Mouse (Mus musculus) kidney, postnatal 0 days (tissue): ENCODE measurements around the gene Dnajc11. TPM values are rescaled to one million over a fixed set of nuclear protein-coding genes. Genes with fewer than 3 reads are reported as not detected.

Experiments
- ATAC-seq: fragments of 200-750 bp; cut with Nextera tagmentation; replicated peaks from 2 replicates; pipeline ENCODE4 v1.8.0; 2017; ENCODE audit warnings: low read depth, moderate number of reproducible peaks, moderate TSS enrichment, moderate library complexity; ENCODE audit not compliant: low FRiP score
- DNase-seq: peaks from one replicate; pipeline ENCODE4 v3.0.0-alpha.2; 2016; ENCODE audit warnings: low spot score
- H3K27ac ChIP-seq: fragments of 300-500 bp; sonication (generic); 2 replicates; pipeline ENCODE4 v1.5.1; 2014; ENCODE audit warnings: mild to moderate bottlenecking
- H3K27me3 ChIP-seq: fragments of 300-500 bp; sonication (generic); 2 replicates; pipeline ENCODE4 v1.6.1; 2014; ENCODE audit warnings: low read length, mixed read lengths; ENCODE audit not compliant: insufficient read depth
- H3K36me3 ChIP-seq: fragments of 300-500 bp; sonication (generic); 2 replicates; pipeline ENCODE4 v1.6.1; 2014; ENCODE audit warnings: low read length, mixed read lengths; ENCODE audit not compliant: insufficient read depth
- H3K4me1 ChIP-seq: fragments of 300-500 bp; sonication (generic); replicated peaks from 2 replicates; pipeline ENCODE4 v1.6.1; 2014; ENCODE audit warnings: antibody characterized with exemption, low read length, mixed read lengths; ENCODE audit not compliant: insufficient read depth
- H3K4me2 ChIP-seq: fragments of 300-500 bp; sonication (generic); 2 replicates; pipeline ENCODE4 v1.6.1; 2014; ENCODE audit warnings: mild to moderate bottlenecking, low read length, moderate library complexity, mixed read lengths
- H3K4me3 ChIP-seq: fragments of 300-500 bp; sonication (generic); replicated peaks from 2 replicates; pipeline ENCODE4 v1.5.1; 2014; ENCODE audit warnings: low read depth, low read length
- H3K9ac ChIP-seq: fragments of 300-500 bp; sonication (generic); 2 replicates; pipeline ENCODE4 v1.6.1; 2014; ENCODE audit warnings: low read depth, low read length
- H3K9me3 ChIP-seq: fragments of 300-500 bp; sonication (generic); replicated peaks from 2 replicates; pipeline ENCODE4 v1.6.1; 2016; ENCODE audit warnings: low read length, inconsistent platforms, mixed read lengths
- CTCF ChIP-seq: IDR thresholded peaks from 2 replicates; pipeline ENCODE4 v1.5.1; 2016; ENCODE audit warnings: antibody characterized with exemption, low read depth, mild to moderate bottlenecking, moderate library complexity
- WGBS: fragments of 180-500 bp; shearing (Covaris S2); extraction: QIAGEN DNeasy Blood & Tissue Kit; methylation state at CpG from one replicate; pipeline ENCODE4 v1.1.7; 2014; 5-methylcytosine and 5-hydroxymethylcytosine counted together
- polyA plus RNA-seq: library from polyadenylated mRNA; unstranded; fragments of >200 nt; fragmentation: Nextera tagmentation; extraction: Ambion mirVana; gene quantifications from 2 replicates; pipeline ENCODE4 v1.2.1, GENCODE M21; 2015

Gene Dnajc11
- polyA plus RNA-seq, 1 experiment from 2014 or later: 48.4 TPM

DNA sequence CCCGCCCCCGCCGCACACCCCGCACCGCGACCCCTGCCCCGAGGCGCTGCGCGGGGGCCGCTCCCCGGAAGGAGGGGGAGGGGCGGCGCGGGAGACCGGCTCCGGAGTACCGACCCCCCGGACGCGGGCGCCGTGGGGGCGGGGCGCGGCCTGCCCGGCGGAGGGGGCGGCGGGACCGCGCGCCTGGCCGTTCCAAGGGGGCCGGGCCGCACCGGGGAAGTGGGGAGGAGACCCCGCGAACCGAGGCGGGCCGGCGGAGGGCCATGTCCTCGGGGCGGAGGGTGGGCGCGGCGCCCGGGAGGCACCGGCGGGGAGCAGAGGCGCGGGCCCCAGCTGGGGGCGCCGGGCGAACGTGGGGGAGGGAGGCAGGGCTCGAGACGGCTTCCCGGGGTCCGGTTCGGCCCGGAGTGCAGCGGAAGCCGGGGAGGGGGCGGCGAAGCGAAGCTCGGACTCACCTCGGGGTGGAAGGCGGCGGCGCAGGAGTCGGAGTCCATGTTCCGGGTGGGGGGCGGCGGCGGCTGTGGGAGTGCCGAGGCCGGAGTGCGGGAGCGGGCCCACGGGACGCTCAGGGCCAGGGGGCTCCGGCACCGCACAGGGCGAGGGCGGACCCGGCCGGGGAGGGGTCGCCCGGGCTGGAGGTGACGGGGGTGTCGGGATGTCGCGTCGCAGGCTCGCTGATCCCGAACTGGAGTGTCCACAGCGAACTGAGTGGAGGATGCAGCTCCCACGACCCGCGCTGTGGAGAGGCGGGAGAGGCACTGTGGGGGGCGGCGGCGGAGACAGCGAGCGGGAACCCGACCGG, 62.1 kb downstream of the Dnajc11 start:
- ATAC-seq (peak; percentile 26), DNase-seq (no peak)
- WGBS: 2% methylated on average over 96 of the region's 111 CpGs
- TF ChIP-seq CTCF: no peak
- peak overlapping the region; percentile 89 for H3K27ac ChIP-seq
- no peaks in the 10 kb centered on the region for H3K9me3 ChIP-seq
- H3K9ac ChIP-seq: peak overlapping the region; percentile 94
- H3K4me3 ChIP-seq: peak overlapping the region; percentile 99
- no peaks in the 10 kb centered on the region for H3K27me3 ChIP-seq
- peaks cover 18% of the 10 kb centered on the region for H3K36me3 ChIP-seq
- peak overlapping the region; percentile 88 for H3K4me2 ChIP-seq
- H3K4me1 ChIP-seq: peaks cover 18% of the 10 kb centered on the region; the same call in 1 of the 2 replicates

- H3K27me3 ChIP-seq: no peaks in the 10 kb centered on the region
- no peaks in the 10 kb centered on the region for H3K9me3 ChIP-seq
- H3K36me3 ChIP-seq: peaks cover 13% of the 10 kb centered on the region
- H3K27ac ChIP-seq: peak within 1 kb of the TSS; percentile 93
- peak within 1 kb of the TSS; percentile 94 for H3K9ac ChIP-seq
- WGBS: under 1% methylated on average over 94 of the region's 94 CpGs
- H3K4me2 ChIP-seq: peak within 1 kb of the TSS; percentile 88
- H3K4me1 ChIP-seq: peaks cover 18% of the 10 kb centered on the region; the same call in 1 of the 2 replicates
- no peak for TF ChIP-seq CTCF
- peak within 1 kb of the TSS; percentile 99 for H3K4me3 ChIP-seq
- ATAC-seq: peak; percentile 95
- DNase-seq: peak; percentile 99
These were observed 62.9 kb downstream of the Dnajc11 start, which contains the start of gene Phf13 for GRCm38 (mm10) chr4:151996173-151996950. Phf13 (minus strand) TSS chr4:151996258.

DNA sequence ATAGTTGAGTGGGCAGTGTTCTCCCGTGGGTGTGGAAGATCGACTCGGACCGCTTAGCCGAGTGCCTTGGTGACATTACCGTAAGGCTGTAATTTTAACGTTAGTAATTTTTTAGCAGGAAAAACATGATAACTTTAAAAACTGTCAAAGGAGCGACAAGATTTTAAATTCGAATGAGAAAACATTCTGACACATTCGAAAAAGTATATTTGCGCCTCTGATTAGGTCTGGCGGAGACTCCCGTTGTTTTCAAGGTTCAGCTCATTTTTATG, 63.4 kb downstream of the Dnajc11 start:
- Histone ChIP-seq H3K4me2 (peak overlapping the region; percentile 88), H3K27ac (peak overlapping the region; percentile 93), H3K4me1 (peaks cover 18% of the 10 kb centered on the region; the same call in 1 of the 2 replicates), H3K27me3 (no peaks in the 10 kb centered on the region), H3K36me3 (peaks cover 8% of the 10 kb centered on the region), H3K4me3 (peak overlapping the region; percentile 99), H3K9me3 (no peaks in the 10 kb centered on the region), H3K9ac (peak overlapping the region; percentile 82)
- no peak for TF ChIP-seq CTCF
- DNase-seq: no peak
- ATAC-seq: no peak
- 3% methylated on average over 13 of the region's 13 CpGs for WGBS

- no peak overlapping the region for H3K9ac ChIP-seq
- no peak for TF ChIP-seq CTCF
These were observed 64.2 kb downstream of the Dnajc11 start for GRCm38 (mm10) chr4:151997701-151998100.

DNA sequence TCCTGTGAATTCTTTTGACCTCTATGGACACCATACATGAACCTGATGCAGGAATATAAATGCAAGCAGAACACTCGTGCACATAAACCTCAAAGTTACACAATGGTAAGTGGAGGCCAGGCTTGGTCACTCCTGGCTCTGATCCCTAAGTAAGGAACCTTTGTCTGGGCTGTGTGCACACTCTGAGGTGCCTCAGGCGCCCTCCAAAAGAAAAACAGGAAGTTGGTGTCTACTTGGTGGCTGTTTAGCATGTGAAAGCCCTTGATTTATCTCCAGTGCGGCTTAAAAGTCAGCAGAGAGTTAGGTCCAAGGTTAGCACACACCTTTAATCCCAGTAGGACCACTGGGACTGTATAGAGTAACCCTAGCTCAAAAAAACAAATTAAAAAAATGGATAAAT, 66.0 kb downstream of the Dnajc11 start:
- ATAC-seq (no peak), DNase-seq (no peak)
- Histone ChIP-seq H3K27ac (no peak overlapping the region), H3K4me1 (0 out of 2 replicates have a peak, but pooled peaks cover 10% of the 10 kb centered on the region), H3K27me3 (no peaks in the 10 kb centered on the region), H3K4me3 (no peak overlapping the region), H3K9ac (no peak overlapping the region), H3K9me3 (no peaks in the 10 kb centered on the region), H3K36me3 (no peaks in the 10 kb centered on the region), H3K4me2 (no peak overlapping the region)
- WGBS: 61% methylated on average over 3 of the region's 3 CpGs
- TF ChIP-seq CTCF: no peak

More at GRCm38 (mm10) chr4:151997701-151998100, 64.2 kb downstream of the Dnajc11 start:
- 0 out of 2 replicates have a peak, but pooled peaks cover under 1% of the 10 kb centered on the region for H3K36me3 ChIP-seq
- WGBS: 59% methylated on average over 3 of the region's 3 CpGs
- H3K9me3 ChIP-seq: no peaks in the 10 kb centered on the region
- peak overlapping the region; percentile 88 for H3K4me2 ChIP-seq
- H3K27me3 ChIP-seq: no peaks in the 10 kb centered on the region
- DNase-seq: no peak
- H3K27ac ChIP-seq: no peak overlapping the region
- peak overlapping the region; percentile 99; the same call in 1 of the 2 replicates for H3K4me3 ChIP-seq
- H3K4me1 ChIP-seq: peaks cover 18% of the 10 kb centered on the region; the same call in 1 of the 2 replicates
- ATAC-seq: no peak

- WGBS: 12% methylated on average over 4 of the region's 4 CpGs
- H3K4me1 ChIP-seq: 0 out of 2 replicates have a peak, but pooled peaks cover 8% of the 10 kb centered on the region
- no peak overlapping the region for H3K27ac ChIP-seq
- no peak for TF ChIP-seq CTCF
- no peak overlapping the region for H3K4me3 ChIP-seq
- H3K4me2 ChIP-seq: no peak overlapping the region
- H3K9me3 ChIP-seq: no peaks in the 10 kb centered on the region
- no peaks in the 10 kb centered on the region for H3K36me3 ChIP-seq
- no peaks in the 10 kb centered on the region for H3K27me3 ChIP-seq
- DNase-seq: peak; percentile 56
- ATAC-seq: no peak
- no peak overlapping the region for H3K9ac ChIP-seq
These were observed 67.4 kb downstream of the Dnajc11 start for GRCm38 (mm10) chr4:152000906-152001305.
